Mouse (Mus musculus) CH12.LX (cell line): Measurements from ENCODE around the gene Ugdh. TPM values are rescaled to one million over a fixed set of nuclear protein-coding genes. Genes with fewer than 3 reads are reported as not detected.

Experiments used
- DNase-seq: peaks from one replicate; pipeline ENCODE4 v3.0.0-alpha.2; 2013; ENCODE audit errors: extremely low read depth
- H3K27ac ChIP-seq: 2 replicates; pipeline ENCODE4 v1.5.1; 2012; ENCODE audit warnings: low read depth, mild to moderate bottlenecking, control low read depth, moderate library complexity; ENCODE audit not compliant: insufficient read depth
- H3K27me3 ChIP-seq: replicated peaks from 2 replicates; pipeline ENCODE3; 2012; ENCODE audit warnings: inconsistent platforms
- H3K36me3 ChIP-seq, 2 experiments: replicated peaks in 1 of 2; 2 replicates each; pipeline versions ENCODE3 to v1.6.1; 2012; ENCODE audit warnings: inconsistent platforms in 1 of 2, low read length in 1 of 2, mild to moderate bottlenecking in 1 of 2, mixed read lengths in 1 of 2, moderate library complexity in 1 of 2; ENCODE audit not compliant: control insufficient read depth in 1 of 2, insufficient read depth in 1 of 2
- H3K4me1 ChIP-seq, 2 experiments: 2 replicates each; pipeline ENCODE4 v1.6.1; 2012; ENCODE audit warnings: inconsistent platforms in 1 of 2, moderate library complexity in 1 of 2; ENCODE audit not compliant: insufficient read depth in 2 of 2, control insufficient read depth in 1 of 2
- H3K4me2 ChIP-seq: 2 replicates; pipeline ENCODE4 v1.6.1; 2012; ENCODE audit warnings: low read depth, mild to moderate bottlenecking, control low read depth; ENCODE audit not compliant: poor library complexity, insufficient read depth, severe bottlenecking
- H3K4me3 ChIP-seq, 3 experiments: fragments of 150-350 bp in 1 of 3; sonication (generic) in 1 of 3; replicated peaks in 1 of 3; 2 replicates each; pipeline versions ENCODE3 to v1.5.1; 2011 to 2012; ENCODE audit warnings: low read depth in 2 of 3, low read length in 2 of 3, mild to moderate bottlenecking in 2 of 3, moderate library complexity in 2 of 3, control low read depth in 1 of 3, improper control_type of control experiment in 1 of 3, inconsistent platforms in 1 of 3, mixed read lengths in 1 of 3; ENCODE audit not compliant: poor library complexity in 1 of 3
- H3K79me2 ChIP-seq: replicated peaks from 2 replicates; pipeline ENCODE4 v1.6.1; 2012; ENCODE audit warnings: mild to moderate bottlenecking, moderate library complexity; ENCODE audit not compliant: control insufficient read depth, poor library complexity, insufficient read depth, severe bottlenecking; ENCODE audit errors: extremely low read depth
- H3K9ac ChIP-seq: 2 replicates; pipeline ENCODE4 v1.6.1; 2012; ENCODE audit warnings: low read depth, mild to moderate bottlenecking, control low read depth, moderate library complexity; ENCODE audit not compliant: insufficient read depth
- H3K9me3 ChIP-seq: replicated peaks from 2 replicates; pipeline ENCODE3; 2012; ENCODE audit warnings: low read length, inconsistent platforms, mixed read lengths
- BHLHE40 ChIP-seq: IDR thresholded peaks from 2 replicates; pipeline ENCODE4 v1.6.1; 2011; ENCODE audit warnings: mild to moderate bottlenecking, low read depth, low read length, improper control_type of control experiment
- CHD1 ChIP-seq: IDR thresholded peaks from 2 replicates; pipeline ENCODE4 v1.6.1; 2012; ENCODE audit warnings: low read depth, low read length, improper control_type of control experiment, inconsistent platforms
- CHD2 ChIP-seq: IDR thresholded peaks from 2 replicates; pipeline ENCODE4 v1.6.1; 2011; ENCODE audit warnings: low read length, improper control_type of control experiment
- CTCF ChIP-seq, 2 experiments: IDR thresholded peaks in 1 of 2; conservative IDR thresholded peaks in 1 of 2; 2 replicates each; pipeline ENCODE4 v1.5.1; 2011 to 2012; ENCODE audit warnings: low read depth in 2 of 2, low read length in 2 of 2, improper control_type of control experiment in 1 of 2, inconsistent platforms in 1 of 2, mild to moderate bottlenecking in 1 of 2, moderate library complexity in 1 of 2
- ELF1 ChIP-seq: IDR thresholded peaks from 2 replicates; pipeline ENCODE4 v1.6.1; 2014; ENCODE audit warnings: low read depth, mild to moderate bottlenecking, inconsistent platforms, low read length, improper control_type of control experiment
- EP300 ChIP-seq: IDR thresholded peaks from 2 replicates; pipeline ENCODE4 v1.6.1; 2011; ENCODE audit warnings: low read length, improper control_type of control experiment
- ETS1 ChIP-seq: conservative IDR thresholded peaks from 2 replicates; pipeline ENCODE4 v1.6.1; 2012; ENCODE audit warnings: low read depth, mild to moderate bottlenecking, inconsistent platforms, low read length, improper control_type of control experiment, moderate library complexity
- GABPA ChIP-seq: IDR thresholded peaks from 2 replicates; pipeline ENCODE4 v1.6.1; 2012; ENCODE audit warnings: low read depth, low read length, improper control_type of control experiment, inconsistent platforms; ENCODE audit not compliant: insufficient replicate concordance
- HCFC1 ChIP-seq: IDR thresholded peaks from 2 replicates; pipeline ENCODE4 v1.6.1; 2012; ENCODE audit warnings: low read depth, mild to moderate bottlenecking, inconsistent platforms, low read length, improper control_type of control experiment
- IRF4 ChIP-seq: IDR thresholded peaks from 2 replicates; pipeline ENCODE4 v1.6.1; 2014; ENCODE audit warnings: low read depth, mild to moderate bottlenecking, inconsistent platforms, low read length, improper control_type of control experiment
- JUN ChIP-seq: IDR thresholded peaks from 2 replicates; pipeline ENCODE4 v1.6.1; 2011; ENCODE audit warnings: low read depth, mild to moderate bottlenecking, low read length, improper control_type of control experiment, moderate library complexity; ENCODE audit not compliant: insufficient read depth
- JUND ChIP-seq: conservative IDR thresholded peaks from 2 replicates; pipeline ENCODE4 v1.6.1; 2011; ENCODE audit warnings: low read depth, low read length, improper control_type of control experiment
- KAT2A ChIP-seq: IDR thresholded peaks from 2 replicates; pipeline ENCODE4 v1.6.1; 2012; ENCODE audit warnings: low read length, improper control_type of control experiment, inconsistent platforms; ENCODE audit not compliant: insufficient replicate concordance
- MAFK ChIP-seq: IDR thresholded peaks from 2 replicates; pipeline ENCODE4 v1.6.1; 2011; ENCODE audit warnings: low read length, improper control_type of control experiment; ENCODE audit not compliant: insufficient replicate concordance
- MAX ChIP-seq: IDR thresholded peaks from 2 replicates; pipeline ENCODE4 v1.6.1; 2011; ENCODE audit warnings: low read length, improper control_type of control experiment
- MAZ ChIP-seq: IDR thresholded peaks from 2 replicates; pipeline ENCODE4 v1.6.1; 2012; ENCODE audit warnings: low read depth, mild to moderate bottlenecking, inconsistent platforms, low read length, improper control_type of control experiment, moderate library complexity
- MEF2A ChIP-seq: IDR thresholded peaks from 2 replicates; pipeline ENCODE4 v1.6.1; 2014; ENCODE audit warnings: low read depth, mild to moderate bottlenecking, inconsistent platforms, low read length, improper control_type of control experiment, borderline replicate concordance
- MXI1 ChIP-seq: IDR thresholded peaks from 2 replicates; pipeline ENCODE4 v1.6.1; 2011; ENCODE audit warnings: mild to moderate bottlenecking, low read depth, low read length, improper control_type of control experiment
- MYC ChIP-seq: IDR thresholded peaks from 2 replicates; pipeline ENCODE4 v1.6.1; 2011; ENCODE audit warnings: low read depth, mild to moderate bottlenecking, improper control_type of control experiment, low read length
- NELFE ChIP-seq: IDR thresholded peaks from 2 replicates; pipeline ENCODE4 v1.6.1; 2011; ENCODE audit warnings: low read depth, low read length, improper control_type of control experiment
- NRF1 ChIP-seq: IDR thresholded peaks from 2 replicates; pipeline ENCODE4 v1.6.1; 2014; ENCODE audit warnings: low read depth, mild to moderate bottlenecking, inconsistent platforms, low read length, improper control_type of control experiment, moderate library complexity
- PAX5 ChIP-seq: IDR thresholded peaks from 2 replicates; pipeline ENCODE4 v1.6.1; 2012; ENCODE audit warnings: low read length, inconsistent platforms, mixed read lengths
- POLR2A ChIP-seq: IDR thresholded peaks from 2 replicates; pipeline ENCODE4 v1.6.1; 2011; ENCODE audit warnings: low read depth, mild to moderate bottlenecking, improper control_type of control experiment, low read length
- POLR2AphosphoS2 ChIP-seq: IDR thresholded peaks from 2 replicates; pipeline ENCODE4 v1.6.1; 2011; ENCODE audit warnings: low read depth, low read length, improper control_type of control experiment
- RAD21 ChIP-seq: IDR thresholded peaks from 2 replicates; pipeline ENCODE4 v1.6.1; 2011; ENCODE audit warnings: low read depth, mild to moderate bottlenecking, low read length, improper control_type of control experiment, moderate library complexity
- RCOR1 ChIP-seq: conservative IDR thresholded peaks from 2 replicates; pipeline ENCODE4 v1.6.1; 2012; ENCODE audit warnings: low read depth, mild to moderate bottlenecking, inconsistent platforms, low read length, improper control_type of control experiment
- SIN3A ChIP-seq: IDR thresholded peaks from 2 replicates; pipeline ENCODE4 v1.6.1; 2012; ENCODE audit warnings: low read length, improper control_type of control experiment, inconsistent platforms
- TBP ChIP-seq: conservative IDR thresholded peaks from 2 replicates; pipeline ENCODE4 v1.6.1; 2011; ENCODE audit warnings: low read depth, low read length, improper control_type of control experiment
- TCF12 ChIP-seq: IDR thresholded peaks from 2 replicates; pipeline ENCODE4 v1.6.1; 2014; ENCODE audit warnings: low read depth, mild to moderate bottlenecking, inconsistent platforms, low read length, improper control_type of control experiment
- UBTF ChIP-seq: IDR thresholded peaks from 2 replicates; pipeline ENCODE4 v1.6.1; 2012; ENCODE audit warnings: low read depth, mild to moderate bottlenecking, inconsistent platforms, low read length, improper control_type of control experiment, moderate library complexity
- USF1 ChIP-seq: IDR thresholded peaks from 2 replicates; pipeline ENCODE4 v1.6.1; 2014; ENCODE audit warnings: low read depth, mild to moderate bottlenecking, inconsistent platforms, low read length, improper control_type of control experiment
- USF2 ChIP-seq: conservative IDR thresholded peaks from 2 replicates; pipeline ENCODE4 v1.6.1; 2011; ENCODE audit warnings: low read depth, low read length, improper control_type of control experiment
- ZC3H11A ChIP-seq: IDR thresholded peaks from 2 replicates; pipeline ENCODE4 v1.6.1; 2012; ENCODE audit warnings: low read depth, mild to moderate bottlenecking, inconsistent platforms, low read length, improper control_type of control experiment
- ZKSCAN1 ChIP-seq: IDR thresholded peaks from 2 replicates; pipeline ENCODE4 v1.6.1; 2012; ENCODE audit warnings: low read depth, inconsistent platforms, low read length, improper control_type of control experiment, borderline replicate concordance
- ZMIZ1 ChIP-seq: IDR thresholded peaks from 2 replicates; pipeline ENCODE4 v1.6.1; 2012; ENCODE audit warnings: low read depth, mild to moderate bottlenecking, inconsistent platforms, low read length, improper control_type of control experiment
- ZNF384 ChIP-seq: IDR thresholded peaks from 2 replicates; pipeline ENCODE4 v1.6.1; 2012; ENCODE audit warnings: low read depth, low read length, improper control_type of control experiment, inconsistent platforms
- dilution Hi-C: fragments of 300-500 bp; cut with MboI; formaldehyde crosslinking; loops from 2 replicates; pipeline ENCODE4 v1.14.3; 2020; ENCODE audit warnings: low sequenced_read_pairs; ENCODE audit not compliant: extremely low pct_unique_long_range_greater_than_20kb, extremely low pct_ligation_motif_present
- in situ Hi-C: fragments of 300-500 bp; cut with MboI; formaldehyde crosslinking; loops from 3 replicates; pipeline ENCODE4 v1.14.3; 2019; ENCODE audit warnings: low sequenced_read_pairs, low pct_ligation_motif_present, low pct_unique_long_range_greater_than_20kb, mixed read lengths
- polyA plus RNA-seq: library from polyadenylated mRNA; unstranded; fragments of >175 nt; gene quantifications from 2 replicates; pipeline ENCODE4 v1.2.1, GENCODE M21; 2012; ENCODE audit warnings: low read depth; ENCODE audit not compliant: insufficient read length
- total RNA-seq, 2 experiments: library from RNA; depleted of rRNA; stranded (reverse); fragments of 300-350 nt in 1 of 2; fragments of >200 nt in 1 of 2; gene quantifications; 2 replicates each; pipeline ENCODE4 v1.2.3; 2012 to 2014

The Ugdh gene
- total and polyA plus RNA-seq, 3 experiments: 8.9 to 45.7 (median 38.0) TPM

DNA sequence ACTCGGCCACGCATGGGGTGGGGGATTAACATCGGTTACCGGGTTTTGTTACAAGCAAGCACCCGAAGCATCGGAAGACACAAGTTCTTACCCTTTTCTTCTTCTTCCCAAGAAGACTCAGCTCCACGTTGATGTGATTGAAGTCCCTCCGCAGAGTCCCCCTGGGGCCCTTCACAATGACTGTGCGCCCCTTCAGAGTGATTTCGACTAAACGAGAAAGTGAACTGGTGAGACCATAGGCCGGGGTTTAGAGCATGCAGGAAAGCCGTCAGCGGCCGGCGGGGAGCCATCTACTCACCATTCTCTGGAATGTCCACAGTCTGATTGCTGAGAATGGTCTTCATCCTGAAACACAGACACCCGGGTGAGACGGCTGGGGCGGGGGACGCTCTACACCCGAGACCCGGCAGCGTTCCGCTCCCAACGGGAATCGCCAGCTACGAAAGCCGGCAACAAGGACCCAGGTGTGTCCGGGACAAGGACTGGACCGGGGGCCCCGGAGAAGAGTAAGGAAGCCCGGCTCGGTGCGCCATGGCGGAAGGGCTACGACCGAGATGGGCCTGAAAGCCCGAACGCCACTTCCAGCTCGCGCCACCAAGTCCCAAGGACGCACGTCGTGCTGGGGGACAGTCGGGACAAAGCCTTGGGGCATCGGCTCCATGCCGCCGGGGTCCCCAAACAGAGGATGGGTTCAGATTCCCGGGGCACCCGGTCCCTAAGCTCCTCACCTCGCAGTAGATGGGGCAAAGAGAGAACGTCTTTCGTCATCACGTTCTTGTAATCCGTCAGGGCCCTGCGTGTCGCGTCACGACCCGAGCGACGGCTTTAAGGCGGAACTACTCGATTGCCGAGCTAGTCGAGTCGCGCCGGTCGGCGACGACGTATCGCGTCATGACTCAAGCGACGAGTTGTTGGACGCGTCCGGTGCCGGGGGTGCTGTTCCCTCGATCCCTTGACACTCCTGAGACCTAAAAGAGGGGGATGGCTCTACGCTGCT is 44.8 kb downstream of the Ugdh start, which contains the start of the genes Rpl9 and Lias:
Gene Rpl9 (minus strand): TSS at position 797 of the 997 bp plus-strand sequence.
Gene Lias (plus strand): TSS at position 850 of the 997 bp plus-strand sequence.
- in situ Hi-C loops (loop anchor here (10.0 kb wide), 1 partner anchor 304 kb away; the partner anchor contains the start of gene Pds5a), dilution Hi-C loops (no loop called here)
- Histone ChIP-seq H3K4me1 (peaks cover 0 to 27% of the 10 kb centered on the region in 2 experiments; a peak in 2 of 4 replicates), H3K27ac (peak within 1 kb of the TSS; percentile 70), H3K9ac (peak within 1 kb of the TSS; percentile 99), H3K79me2 (peaks cover 38% of the 10 kb centered on the region), H3K9me3 (no peaks in the 10 kb centered on the region), H3K4me3 (peak within 1 kb of the TSS; percentile 83 to 96 (median 94)), H3K36me3 (peaks cover 41 to 57% of the 10 kb centered on the region in 2 experiments), H3K27me3 (no peaks in the 10 kb centered on the region), H3K4me2 (peak within 1 kb of the TSS; percentile 99)
- DNase-seq: peak; percentile 96
- TF ChIP-seq GABPA: peak; percentile 81; the same call in 1 of the 2 replicates
- TF ChIP-seq CTCF (conservative IDR thresholded peaks at IDR 0.05 in 1 of 2, IDR thresholded peaks at IDR 0.05 in 1 of 2; ENCODE audit: low read depth in 2 of 2, low read length in 2 of 2): no peak
- TF ChIP-seq USF1: no peak
- no peak for TF ChIP-seq ZC3H11A
- TF ChIP-seq CHD1: peak; percentile 61; the same call in 1 of the 2 replicates
- TF ChIP-seq KAT2A: peak; percentile 98
- TF ChIP-seq POLR2AphosphoS2: peak; percentile 94
- peak; percentile 99 for TF ChIP-seq SIN3A
- no peak for TF ChIP-seq USF2
- peak; percentile 93 for TF ChIP-seq MAX
- peak; percentile 96 for TF ChIP-seq TCF12
- TF ChIP-seq CHD2: peak; percentile 69; the same call in 1 of the 2 replicates
- TF ChIP-seq IRF4: peak; percentile 78; the same call in 1 of the 2 replicates
- TF ChIP-seq JUN: peak; percentile 8; the same call in 1 of the 2 replicates
- TF ChIP-seq MEF2A: peak; percentile 89; the same call in 1 of the 2 replicates
- TF ChIP-seq MAFK: no peak
- peak; percentile 39; the same call in 1 of the 2 replicates for TF ChIP-seq BHLHE40
- TF ChIP-seq ETS1: peak; percentile 54; the same call in 1 of the 2 replicates
- peak; percentile 98 for TF ChIP-seq MYC
- no peak; the same call in 1 of the 2 replicates for TF ChIP-seq ZKSCAN1
- peak; percentile 99 for TF ChIP-seq NELFE
- no peak for TF ChIP-seq EP300
- no peak; the same call in 1 of the 2 replicates for TF ChIP-seq RCOR1
- TF ChIP-seq MAZ: peak; percentile 88; the same call in 1 of the 2 replicates
- TF ChIP-seq PAX5: no peak
- TF ChIP-seq HCFC1: peak; percentile 99
- peak; percentile 85 for TF ChIP-seq ELF1
- peak; percentile 68 for TF ChIP-seq JUND
- no peak for TF ChIP-seq UBTF
- TF ChIP-seq RAD21: no peak
- TF ChIP-seq MXI1: peak; percentile 89
- TF ChIP-seq NRF1: peak; percentile 62
- TF ChIP-seq ZNF384: peak; percentile 43; the same call in 1 of the 2 replicates
- TF ChIP-seq ZMIZ1: peak; percentile 95
- peak; percentile 99 for TF ChIP-seq POLR2A
- TF ChIP-seq TBP: peak; percentile 98
